Mouse (Mus musculus): ENCODE data around the gene Ptpn18. TPM values are rescaled to one million over a fixed set of nuclear protein-coding genes. Genes with fewer than 3 reads are reported as not detected.
"Not testable (repeated sequence)": the region's sequence is repeated elsewhere in the genome, so short reads cannot be mapped to it uniquely, and the experiment has no call there.

The Ptpn18 gene
- polyA plus RNA-seq, 1 experiment from 2014 or later, result 12.5 TPM

GRCm38 (mm10) chr1:34505307-34505706, 45.7 kb downstream of the Ptpn18 start:
- Histone ChIP-seq H3K9me3 (no peaks in the 10 kb centered on the region), H3K4me1 (no peaks in the 10 kb centered on the region; the same call in 1 of the 2 replicates), H3K27me3 (no peaks in the 10 kb centered on the region), H3K4me3 (no peak overlapping the region), H3K27ac (no peak overlapping the region), H3K36me3 (no peaks in the 10 kb centered on the region), H3K9ac (no peak overlapping the region), H3K4me2 (replicated peaks) (no peak overlapping the region)
- WGBS, result 52% methylated on average over 7 of the region's 7 CpGs
- ATAC-seq (ENCODE audit: low FRiP score, low read depth), result peak; percentile 28; the same call in 1 of the 2 replicates

DNA sequence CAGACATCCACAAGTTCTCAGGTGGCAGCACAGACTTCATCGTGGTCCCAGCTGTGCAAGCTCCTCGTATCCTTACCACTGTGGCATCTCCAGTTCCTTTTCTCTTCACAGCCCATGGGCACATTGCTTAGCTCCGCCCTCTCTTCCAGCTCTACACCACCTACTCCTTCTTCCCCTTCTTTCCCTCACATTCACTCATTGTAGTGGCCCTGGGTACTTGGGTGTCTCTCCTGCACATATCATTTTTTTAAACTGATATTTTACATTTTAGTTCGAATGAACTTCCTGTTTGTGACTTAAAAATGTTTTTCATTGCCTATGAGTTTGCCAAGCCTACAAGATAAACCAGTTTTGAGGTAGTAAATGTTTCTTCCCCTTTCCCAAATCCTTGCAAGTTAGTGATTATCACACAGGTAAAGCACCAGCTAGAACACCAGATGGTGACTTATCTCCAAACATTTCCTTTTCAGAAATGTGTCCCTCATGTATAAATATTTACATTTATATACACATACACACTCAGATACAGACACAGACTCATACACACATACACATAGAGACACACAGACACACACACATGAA, 46.5 kb downstream of the Ptpn18 start:
- H3K4me1 ChIP-seq, result peaks cover 4% of the 10 kb centered on the region
- ATAC-seq (ENCODE audit: low FRiP score, low read depth), result no peak
- H3K4me3 ChIP-seq, result no peak overlapping the region
- no peak overlapping the region for H3K9ac ChIP-seq
- no peak overlapping the region for H3K27ac ChIP-seq
- H3K9me3 ChIP-seq, result no peaks in the 10 kb centered on the region
- 78% methylated on average over 4 of the region's 4 CpGs for WGBS
- H3K27me3 ChIP-seq, result no peaks in the 10 kb centered on the region
- no peak overlapping the region for H3K4me2 ChIP-seq (replicated peaks)
- H3K36me3 ChIP-seq, result no peaks in the 10 kb centered on the region

DNA sequence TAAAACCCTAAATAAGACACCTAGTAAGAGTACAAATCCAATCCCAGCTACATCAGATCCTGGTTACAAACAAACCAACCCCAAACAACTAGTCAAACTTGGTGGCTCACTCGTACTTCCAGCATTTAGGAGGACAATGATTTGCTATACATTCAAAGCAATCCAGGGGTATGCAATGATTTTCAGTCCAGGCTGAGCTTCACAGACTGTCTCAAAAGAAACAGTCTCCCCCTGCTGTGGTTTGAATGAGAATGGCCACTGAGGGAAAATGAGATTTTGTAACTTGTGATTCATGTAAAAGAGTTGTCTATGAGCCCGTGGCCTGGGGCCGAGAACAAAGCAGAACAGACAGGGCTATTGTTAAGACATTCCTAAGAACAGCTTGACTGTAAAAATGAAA, 48.4 kb downstream of the Ptpn18 start:
- Histone ChIP-seq H3K9me3 (no peaks in the 10 kb centered on the region), H3K9ac (no peak overlapping the region), H3K27me3 (no peaks in the 10 kb centered on the region), H3K4me3 (no peak overlapping the region), H3K4me1 (peaks cover 4% of the 10 kb centered on the region), H3K36me3 (no peaks in the 10 kb centered on the region), H3K4me2 (replicated peaks) (no peak overlapping the region), H3K27ac (no peak overlapping the region)
- no peak for ATAC-seq (ENCODE audit: low FRiP score, low read depth)
- 91% methylated on average over 3 of the region's 3 CpGs for WGBS

DNA sequence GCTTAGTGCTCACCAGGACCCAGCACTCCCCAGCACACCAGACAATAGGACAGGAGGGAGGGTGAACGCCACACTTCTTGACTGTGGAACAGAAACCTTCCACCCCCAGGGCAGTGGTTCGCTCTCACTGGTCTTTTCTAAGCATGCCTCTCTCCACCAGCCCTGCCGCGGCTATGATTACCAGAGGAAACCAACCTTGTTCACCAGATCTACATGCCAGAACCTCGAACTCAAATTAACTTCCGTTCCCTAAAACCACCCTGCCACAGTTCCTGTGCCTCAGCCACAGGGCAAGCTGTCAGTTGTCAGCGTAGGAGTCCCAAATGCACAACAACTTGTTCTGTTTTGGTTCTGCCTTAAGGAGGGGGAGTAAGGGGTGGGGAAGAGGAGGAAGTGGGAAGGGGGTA, 51.0 kb downstream of the Ptpn18 start:
- peak overlapping the region; percentile 10 for H3K4me3 ChIP-seq
- H3K27me3 ChIP-seq, result no peaks in the 10 kb centered on the region
- WGBS, result 7% methylated on average over 7 of the region's 7 CpGs
- peaks cover 4% of the 10 kb centered on the region for H3K4me1 ChIP-seq
- peak overlapping the region; percentile 52 for H3K4me2 ChIP-seq (replicated peaks)
- ATAC-seq (ENCODE audit: low FRiP score, low read depth), result peak; percentile 62; the same call in 1 of the 2 replicates
- H3K27ac ChIP-seq, result no peak overlapping the region
- H3K36me3 ChIP-seq, result no peaks in the 10 kb centered on the region
- no peaks in the 10 kb centered on the region for H3K9me3 ChIP-seq
- peak overlapping the region; percentile 40; the same call in 1 of the 2 replicates for H3K9ac ChIP-seq

DNA sequence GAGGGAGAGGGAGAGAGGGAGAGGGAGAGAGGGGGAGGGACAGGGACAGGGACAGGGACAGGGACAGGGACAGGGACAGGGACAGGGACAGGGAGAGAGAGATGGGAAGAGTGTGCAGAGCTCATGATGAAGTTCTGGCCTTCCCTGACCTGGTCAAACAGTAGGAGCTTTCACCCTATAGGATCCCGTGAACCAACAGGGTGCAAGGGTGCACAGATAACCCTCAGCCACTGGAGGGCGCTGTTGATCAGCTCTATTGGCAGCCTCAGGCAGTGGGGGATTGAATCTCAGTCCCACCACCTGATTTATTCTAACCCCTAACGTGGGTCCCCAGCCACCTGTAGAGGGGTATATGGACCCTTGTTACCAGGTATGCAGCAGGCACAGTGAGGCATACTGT, 51.5 kb downstream of the Ptpn18 start:
- no peak overlapping the region for H3K9ac ChIP-seq
- H3K36me3 ChIP-seq, result no peaks in the 10 kb centered on the region
- H3K4me2 ChIP-seq (replicated peaks), result peak overlapping the region; percentile 52; the same call in 1 of the 2 replicates
- no peaks in the 10 kb centered on the region for H3K27me3 ChIP-seq
- H3K27ac ChIP-seq, result no peak overlapping the region
- 0 out of 2 replicates have a peak, but pooled peaks have one; percentile 28 for ATAC-seq (ENCODE audit: low FRiP score, low read depth)
- H3K4me3 ChIP-seq, result no peak overlapping the region
- WGBS, result 5% methylated on average over 3 of the region's 3 CpGs
- H3K4me1 ChIP-seq, result peaks cover 4% of the 10 kb centered on the region
- H3K9me3 ChIP-seq, result no peaks in the 10 kb centered on the region

DNA sequence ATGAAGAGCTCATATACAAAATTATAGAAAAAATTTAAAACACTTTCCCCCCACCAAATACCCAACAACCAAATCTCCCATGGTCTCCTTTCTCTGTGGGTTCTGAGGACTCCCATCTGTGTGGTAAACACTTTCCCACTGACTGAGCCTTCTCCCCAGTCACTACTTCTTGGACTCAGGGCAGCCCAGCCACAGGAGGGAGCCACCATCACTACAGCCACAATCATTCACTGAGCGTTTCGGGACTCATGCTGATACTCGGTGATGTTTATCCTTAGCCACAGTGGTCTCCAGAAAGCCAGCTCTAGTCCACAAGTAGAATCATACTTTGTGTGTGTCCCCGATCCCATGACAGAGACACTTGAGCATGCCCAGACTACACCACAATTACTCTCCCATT, 53.5 kb downstream of the Ptpn18 start:
- Histone ChIP-seq H3K27me3 (no peaks in the 10 kb centered on the region), H3K9me3 (no peaks in the 10 kb centered on the region), H3K4me3 (no peak overlapping the region), H3K27ac (no peak overlapping the region), H3K36me3 (no peaks in the 10 kb centered on the region), H3K4me2 (replicated peaks) (no peak overlapping the region), H3K4me1 (peaks cover 4% of the 10 kb centered on the region), H3K9ac (no peak overlapping the region)
- ATAC-seq (ENCODE audit: low FRiP score, low read depth), result no peak
- WGBS, result 77% methylated on average over 4 of the region's 4 CpGs

DNA sequence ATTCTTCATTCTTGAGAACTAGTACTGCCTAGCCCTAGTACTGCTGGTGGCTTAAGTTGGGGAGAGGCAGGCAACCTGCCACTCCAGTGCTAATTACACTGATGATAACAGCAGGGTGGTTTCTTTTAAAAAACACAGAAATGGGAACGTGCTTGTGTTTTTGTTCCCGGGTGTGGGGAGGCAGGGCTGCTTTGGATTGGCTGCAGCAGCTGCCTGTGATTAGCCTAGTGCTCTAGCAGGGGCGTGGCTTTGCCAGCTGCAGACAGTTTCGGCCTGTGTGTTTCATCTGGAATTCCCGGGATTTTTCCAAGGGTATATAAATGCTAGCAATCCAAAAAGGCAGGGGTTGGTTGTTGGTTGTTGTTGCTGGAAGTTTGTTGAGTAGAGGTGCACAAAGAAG, 57.0 kb downstream of the Ptpn18 start:
- Histone ChIP-seq H3K4me1 (no peaks in the 10 kb centered on the region), H3K4me2 (replicated peaks) (peak overlapping the region; percentile 36), H3K36me3 (no peaks in the 10 kb centered on the region), H3K27ac (no peak overlapping the region), H3K9me3 (no peaks in the 10 kb centered on the region), H3K9ac (no peak overlapping the region), H3K27me3 (no peaks in the 10 kb centered on the region), H3K4me3 (no peak overlapping the region)
- WGBS, result 20% methylated on average over 5 of the region's 5 CpGs
- 0 out of 2 replicates have a peak, but pooled peaks have one; percentile 61 for ATAC-seq (ENCODE audit: low FRiP score, low read depth)

- H3K9me3 ChIP-seq; H3K4me3 ChIP-seq; H3K4me1 ChIP-seq; H3K4me2 ChIP-seq (replicated peaks); ATAC-seq (ENCODE audit: low FRiP score, low read depth); H3K27me3 ChIP-seq; H3K36me3 ChIP-seq; H3K9ac ChIP-seq; H3K27ac ChIP-seq: not testable (repeated sequence)
- WGBS, result 56% methylated on average over 6 of the region's 6 CpGs
These were observed 57.7 kb downstream of the Ptpn18 start for GRCm38 (mm10) chr1:34517297-34517696.

DNA sequence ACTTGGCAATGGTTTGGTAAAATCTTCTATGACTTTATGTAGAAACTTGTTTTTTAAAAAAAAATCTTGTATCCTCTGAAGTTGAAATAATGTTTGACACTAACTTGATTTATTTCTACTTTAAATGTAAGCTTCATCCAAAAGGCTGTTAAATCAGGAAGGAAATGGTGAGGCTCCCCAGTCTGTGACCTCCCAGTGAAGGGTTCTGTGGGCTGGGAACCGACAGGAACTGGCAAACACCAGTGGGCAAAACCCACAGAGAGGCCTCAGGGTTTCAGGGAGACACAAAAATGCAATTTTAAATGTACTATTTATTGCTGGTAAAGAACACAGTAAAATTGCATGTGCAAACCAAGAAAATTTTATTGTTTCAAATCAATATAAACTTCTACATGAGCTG, 58.2 kb downstream of the Ptpn18 start:
- H3K9ac ChIP-seq; ATAC-seq (ENCODE audit: low FRiP score, low read depth); H3K4me3 ChIP-seq; H3K27ac ChIP-seq; H3K9me3 ChIP-seq; H3K36me3 ChIP-seq; H3K27me3 ChIP-seq; H3K4me1 ChIP-seq; H3K4me2 ChIP-seq (replicated peaks): not testable (repeated sequence)
- 51% methylated on average over 1 of the region's 1 CpGs for WGBS

GRCm38 (mm10) chr1:34518259-34518658, 58.7 kb downstream of the Ptpn18 start:
- Histone ChIP-seq H3K36me3 (no peaks in the 10 kb centered on the region), H3K4me3 (no peak overlapping the region), H3K9ac (no peak overlapping the region), H3K27ac (no peak overlapping the region), H3K9me3 (no peaks in the 10 kb centered on the region), H3K4me2 (replicated peaks) (no peak overlapping the region), H3K27me3 (no peaks in the 10 kb centered on the region), H3K4me1 (no peaks in the 10 kb centered on the region)
- no peak for ATAC-seq (ENCODE audit: low FRiP score, low read depth)
- WGBS, result 81% methylated on average over 1 of the region's 1 CpGs

DNA sequence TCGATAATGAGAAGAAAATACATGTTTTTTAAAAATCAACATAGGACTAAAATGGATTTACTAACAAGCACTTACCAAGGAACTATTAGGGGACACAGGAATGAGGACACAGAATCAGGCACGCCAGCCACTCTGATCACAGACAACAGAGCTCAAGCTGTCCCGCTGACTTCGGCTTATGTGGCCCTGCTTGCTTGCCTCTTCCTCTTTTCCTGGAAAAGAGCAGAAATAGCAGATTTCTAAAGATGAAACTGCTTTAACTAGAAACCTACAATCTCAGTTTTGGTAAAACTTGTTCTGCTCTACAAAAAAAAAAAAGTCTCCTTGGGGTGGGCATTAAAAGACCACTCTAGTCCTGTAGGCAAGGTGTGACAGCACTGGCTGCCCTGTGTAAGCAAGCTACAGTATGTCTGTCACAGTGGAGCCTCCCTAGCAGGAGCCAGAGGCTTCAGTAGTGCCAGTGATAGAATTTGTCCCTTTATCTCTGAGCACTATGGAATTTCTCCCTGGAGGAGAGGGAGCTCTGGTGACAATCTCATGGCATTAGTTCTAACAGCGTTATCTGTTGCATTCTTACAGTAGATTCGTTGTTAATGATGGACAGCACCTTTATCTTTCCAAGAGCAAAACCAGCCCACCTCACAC, 62.8 kb downstream of the Ptpn18 start:
- H3K27me3 ChIP-seq, result no peaks in the 10 kb centered on the region
- 74% methylated on average over 6 of the region's 6 CpGs for WGBS
- no peaks in the 10 kb centered on the region for H3K36me3 ChIP-seq
- H3K9me3 ChIP-seq, result no peaks in the 10 kb centered on the region
- ATAC-seq (ENCODE audit: low FRiP score, low read depth), result no peak
- no peaks in the 10 kb centered on the region for H3K4me1 ChIP-seq
- no peak overlapping the region for H3K9ac ChIP-seq
- H3K4me3 ChIP-seq, result no peak overlapping the region
- no peak overlapping the region for H3K4me2 ChIP-seq (replicated peaks)
- no peak overlapping the region for H3K27ac ChIP-seq

GRCm38 (mm10) chr1:34522850-34523244, 63.3 kb downstream of the Ptpn18 start:
- no peak for ATAC-seq (ENCODE audit: low FRiP score, low read depth)
- Histone ChIP-seq H3K27ac (no peak overlapping the region), H3K9me3 (no peaks in the 10 kb centered on the region), H3K4me2 (replicated peaks) (no peak overlapping the region), H3K4me1 (no peaks in the 10 kb centered on the region), H3K27me3 (no peaks in the 10 kb centered on the region), H3K9ac (no peak overlapping the region), H3K4me3 (no peak overlapping the region), H3K36me3 (no peaks in the 10 kb centered on the region)
- whole genome bisulfite sequencing, result 81% methylated on average over 3 of the region's 3 CpGs

DNA sequence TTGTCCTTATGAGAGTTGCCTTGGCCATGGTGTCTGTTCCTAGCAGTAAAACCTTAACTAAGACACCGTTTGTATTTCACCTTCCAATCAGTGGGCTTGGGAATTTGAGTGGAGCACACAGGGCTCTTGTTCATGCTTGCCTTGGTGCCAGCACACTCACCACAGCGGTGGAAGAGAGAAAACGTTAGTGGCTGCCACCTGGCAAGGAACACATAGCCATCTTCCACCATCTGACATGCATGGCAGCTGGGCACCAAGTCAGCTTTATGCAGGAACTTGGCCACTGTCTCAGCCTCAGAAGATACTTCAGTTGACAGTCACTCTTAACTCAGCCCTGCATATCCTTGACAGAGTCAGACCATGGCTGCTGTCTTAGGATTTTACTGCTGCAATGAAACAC, 64.1 kb downstream of the Ptpn18 start:
- Histone ChIP-seq H3K36me3 (no peaks in the 10 kb centered on the region), H3K9ac (no peak overlapping the region), H3K9me3 (no peaks in the 10 kb centered on the region), H3K27me3 (no peaks in the 10 kb centered on the region), H3K4me1 (no peaks in the 10 kb centered on the region), H3K27ac (no peak overlapping the region), H3K4me2 (replicated peaks) (no peak overlapping the region), H3K4me3 (no peak overlapping the region)
- no peak for ATAC-seq (ENCODE audit: low FRiP score, low read depth)
- 76% methylated on average over 3 of the region's 3 CpGs for WGBS

Measured in limb, embryonic 13.5 days (tissue).